Mouse (Mus musculus) right cerebral cortex, postnatal 36 days (tissue): ENCODE measurements around the gene Camsap3.
A peak's percentile ranks its signal among the peaks of the same experiment; 100 is the strongest.

ENCODE experiments used
- DNase-seq, 2 experiments: peaks; one replicate each; pipeline ENCODE4 v3.0.0; 2022; ENCODE audit warnings: low spot score in 2 of 2, mixed read lengths in 1 of 2

Gene Camsap3

GRCm38 (mm10) chr8:3656725-3657381 is 69.8 kb downstream of the Camsap3 start:
- DNase-seq = peak; percentile 26 to 41
